Mouse (Mus musculus) bone marrow, adult 2 months (tissue): ENCODE measurements around the gene Pdcd1lg2.

ENCODE experiments used
- CTCF ChIP-seq: fragments of 200-500 bp; IDR thresholded peaks from 2 replicates; pipeline ENCODE4 v1.5.1; 2011; ENCODE audit warnings: low read length, control low read depth; ENCODE audit not compliant: control insufficient read depth, insufficient read depth
- POLR2A ChIP-seq: fragments of 200-500 bp; IDR thresholded peaks from 2 replicates; pipeline ENCODE4 v1.6.1; 2011; ENCODE audit warnings: low read depth, mild to moderate bottlenecking, control low read depth, low read length, borderline replicate concordance; ENCODE audit not compliant: control insufficient read depth

GRCm38 (mm10) chr19:29514130-29514529 lies 103.4 kb downstream of the Pdcd1lg2 start:
- TF ChIP-seq POLR2A (no peak), CTCF (no peak)
